Mouse (Mus musculus): ENCODE measurements at regions not wholly inside any gene's neighbourhood (a gene's known extent, or its start where the extent isn't known, plus 50 kb on each side); places are given as distances from the start of the nearest gene placed in this dataset.

- Histone ChIP-seq H3K36me3 (ENCODE audit: control insufficient read depth, insufficient read depth, low read length) (no peaks in the 10 kb centered on the region), H3K4me3 (ENCODE audit: extremely low read depth, insufficient read depth, insufficient read length) (no peak overlapping the region), H3K27ac (ENCODE audit: insufficient read depth, low read length) (no peak overlapping the region), H3K4me1 (ENCODE audit: control insufficient read depth, insufficient read depth, insufficient read length) (no peaks in the 10 kb centered on the region), H3K27me3 (ENCODE audit: control insufficient read depth, insufficient read depth, low read length) (no peaks in the 10 kb centered on the region)
- TF ChIP-seq POLR2A (IDR thresholded peaks at IDR 0.05; ENCODE audit: low read depth, low read length) = no peak
- TF ChIP-seq CTCF (IDR thresholded peaks at IDR 0.05; ENCODE audit: extremely low read depth, insufficient read depth, insufficient read length, insufficient replicate concordance) = no peak
- no peak for DNase-seq (ENCODE audit: low read depth in 1 of 2, low spot score in 2 of 2)
- 75% methylated on average over 2 of the region's 2 CpGs for WGBS
Observed at GRCm38 (mm10) chr16:12681474-12681873, 428.0 kb upstream of the Ercc4 start.

GRCm38 (mm10) chr16:12685816-12686215, 423.7 kb upstream of the Ercc4 start:
- no peak for TF ChIP-seq CTCF (IDR thresholded peaks at IDR 0.05; ENCODE audit: extremely low read depth, insufficient read depth, insufficient read length, insufficient replicate concordance)
- no peak for TF ChIP-seq POLR2A (IDR thresholded peaks at IDR 0.05; ENCODE audit: low read depth, low read length)
- no peak for DNase-seq (ENCODE audit: low read depth in 1 of 2, low spot score in 2 of 2)
- no peaks in the 10 kb centered on the region for H3K4me1 ChIP-seq (ENCODE audit: control insufficient read depth, insufficient read depth, insufficient read length)
- 87% methylated on average over 3 of the region's 3 CpGs for WGBS
- H3K27ac ChIP-seq (ENCODE audit: insufficient read depth, low read length) = no peak overlapping the region
- H3K27me3 ChIP-seq (ENCODE audit: control insufficient read depth, insufficient read depth, low read length) = no peaks in the 10 kb centered on the region
- H3K4me3 ChIP-seq (ENCODE audit: extremely low read depth, insufficient read depth, insufficient read length) = no peak overlapping the region
- H3K36me3 ChIP-seq (ENCODE audit: control insufficient read depth, insufficient read depth, low read length) = no peaks in the 10 kb centered on the region

- no peak overlapping the region for H3K27ac ChIP-seq (ENCODE audit: insufficient read depth, low read length)
- H3K27me3 ChIP-seq (ENCODE audit: control insufficient read depth, insufficient read depth, low read length) = no peaks in the 10 kb centered on the region
- H3K36me3 ChIP-seq (ENCODE audit: control insufficient read depth, insufficient read depth, low read length) = no peaks in the 10 kb centered on the region
- no peak for DNase-seq (ENCODE audit: low read depth in 1 of 2, low spot score in 2 of 2)
- no peaks in the 10 kb centered on the region for H3K4me1 ChIP-seq (ENCODE audit: control insufficient read depth, insufficient read depth, insufficient read length)
- 39% methylated on average over 3 of the region's 3 CpGs for WGBS
- H3K4me3 ChIP-seq (ENCODE audit: extremely low read depth, insufficient read depth, insufficient read length) = no peak overlapping the region
- TF ChIP-seq CTCF (IDR thresholded peaks at IDR 0.05; ENCODE audit: extremely low read depth, insufficient read depth, insufficient read length, insufficient replicate concordance) (no peak), POLR2A (IDR thresholded peaks at IDR 0.05; ENCODE audit: low read depth, low read length) (no peak)
Observed at GRCm38 (mm10) chr16:12691776-12692175, 417.7 kb upstream of the Ercc4 start.

GRCm38 (mm10) chr16:12692739-12693292, 416.7 kb upstream of the Ercc4 start:
- Histone ChIP-seq H3K36me3 (ENCODE audit: control insufficient read depth, insufficient read depth, low read length) (no peaks in the 10 kb centered on the region), H3K4me3 (ENCODE audit: extremely low read depth, insufficient read depth, insufficient read length) (no peak overlapping the region), H3K27ac (ENCODE audit: insufficient read depth, low read length) (no peak overlapping the region), H3K27me3 (ENCODE audit: control insufficient read depth, insufficient read depth, low read length) (no peaks in the 10 kb centered on the region), H3K4me1 (ENCODE audit: control insufficient read depth, insufficient read depth, insufficient read length) (no peaks in the 10 kb centered on the region)
- TF ChIP-seq CTCF (IDR thresholded peaks at IDR 0.05; ENCODE audit: extremely low read depth, insufficient read depth, insufficient read length, insufficient replicate concordance) (no peak), POLR2A (IDR thresholded peaks at IDR 0.05; ENCODE audit: low read depth, low read length) (no peak)
- 62% methylated on average over 5 of the region's 5 CpGs for WGBS
- DNase-seq (ENCODE audit: low read depth in 1 of 2, low spot score in 2 of 2) = no peak

- Histone ChIP-seq H3K4me1 (ENCODE audit: control insufficient read depth, insufficient read depth, insufficient read length) (no peaks in the 10 kb centered on the region), H3K4me3 (ENCODE audit: extremely low read depth, insufficient read depth, insufficient read length) (no peak overlapping the region), H3K27ac (ENCODE audit: insufficient read depth, low read length) (no peak overlapping the region), H3K36me3 (ENCODE audit: control insufficient read depth, insufficient read depth, low read length) (no peaks in the 10 kb centered on the region), H3K27me3 (ENCODE audit: control insufficient read depth, insufficient read depth, low read length) (no peaks in the 10 kb centered on the region)
- no peak for DNase-seq (ENCODE audit: low read depth in 1 of 2, low spot score in 2 of 2)
- no peak for TF ChIP-seq POLR2A (IDR thresholded peaks at IDR 0.05; ENCODE audit: low read depth, low read length)
- no peak for TF ChIP-seq CTCF (IDR thresholded peaks at IDR 0.05; ENCODE audit: extremely low read depth, insufficient read depth, insufficient read length, insufficient replicate concordance)
- 64% methylated on average over 7 of the region's 7 CpGs for WGBS
Observed at GRCm38 (mm10) chr16:12693346-12693745, 416.1 kb upstream of the Ercc4 start.

- Histone ChIP-seq H3K4me1 (ENCODE audit: control insufficient read depth, insufficient read depth, insufficient read length) (no peaks in the 10 kb centered on the region), H3K4me3 (ENCODE audit: extremely low read depth, insufficient read depth, insufficient read length) (no peak overlapping the region), H3K27me3 (ENCODE audit: control insufficient read depth, insufficient read depth, low read length) (no peaks in the 10 kb centered on the region), H3K27ac (ENCODE audit: insufficient read depth, low read length) (no peak overlapping the region), H3K36me3 (ENCODE audit: control insufficient read depth, insufficient read depth, low read length) (no peaks in the 10 kb centered on the region)
- DNase-seq (ENCODE audit: low read depth in 1 of 2, low spot score in 2 of 2) = no peak
- TF ChIP-seq CTCF (IDR thresholded peaks at IDR 0.05; ENCODE audit: extremely low read depth, insufficient read depth, insufficient read length, insufficient replicate concordance) = no peak
- TF ChIP-seq POLR2A (IDR thresholded peaks at IDR 0.05; ENCODE audit: low read depth, low read length) = no peak
- 81% methylated on average over 3 of the region's 3 CpGs for WGBS
Observed at GRCm38 (mm10) chr16:12694646-12695045, 414.8 kb upstream of the Ercc4 start.

- no peak for DNase-seq (ENCODE audit: low read depth in 1 of 2, low spot score in 2 of 2)
- no peaks in the 10 kb centered on the region for H3K36me3 ChIP-seq (ENCODE audit: control insufficient read depth, insufficient read depth, low read length)
- H3K4me1 ChIP-seq (ENCODE audit: control insufficient read depth, insufficient read depth, insufficient read length) = no peaks in the 10 kb centered on the region
- H3K4me3 ChIP-seq (ENCODE audit: extremely low read depth, insufficient read depth, insufficient read length) = no peak overlapping the region
- H3K27me3 ChIP-seq (ENCODE audit: control insufficient read depth, insufficient read depth, low read length) = no peaks in the 10 kb centered on the region
- H3K27ac ChIP-seq (ENCODE audit: insufficient read depth, low read length) = no peak overlapping the region
- WGBS = 92% methylated on average over 10 of the region's 10 CpGs
- TF ChIP-seq CTCF (IDR thresholded peaks at IDR 0.05; ENCODE audit: extremely low read depth, insufficient read depth, insufficient read length, insufficient replicate concordance) = no peak
- no peak for TF ChIP-seq POLR2A (IDR thresholded peaks at IDR 0.05; ENCODE audit: low read depth, low read length)
Observed at GRCm38 (mm10) chr16:12696939-12697621, 412.4 kb upstream of the Ercc4 start.
